Mouse (Mus musculus) midbrain, embryonic 11.5 days (tissue): Measurements from ENCODE around the gene Pfas. TPM values are rescaled to one million over a fixed set of nuclear protein-coding genes. Genes with fewer than 3 reads are reported as not detected.
"Not testable (repeated sequence)": the region's sequence is repeated elsewhere in the genome, so short reads cannot be mapped to it uniquely, and the experiment has no call there.

Experiments used
- ATAC-seq: fragments of 200-750 bp; cut with Nextera tagmentation; 2 replicates; pipeline ENCODE4 v1.8.0; 2017; ENCODE audit warnings: moderate TSS enrichment, moderate library complexity; ENCODE audit not compliant: low FRiP score
- DNase-seq: peaks from one replicate; pipeline ENCODE4 v3.0.0; 2015; ENCODE audit warnings: low spot score; ENCODE audit errors: missing footprints
- H3K27ac ChIP-seq: fragments of 300-500 bp; sonication (generic); 2 replicates; pipeline ENCODE4 v1.5.1; 2014; ENCODE audit warnings: low read depth, low read length
- H3K27me3 ChIP-seq: fragments of 300-500 bp; sonication (generic); 2 replicates; pipeline ENCODE4 v1.6.1; 2014; ENCODE audit warnings: mild to moderate bottlenecking, low read length, moderate library complexity, mixed read lengths; ENCODE audit not compliant: control insufficient read depth, insufficient read depth
- H3K36me3 ChIP-seq: fragments of 300-500 bp; sonication (generic); 2 replicates; pipeline ENCODE4 v1.6.1; 2014; ENCODE audit warnings: mild to moderate bottlenecking, low read length, moderate library complexity, mixed read lengths; ENCODE audit not compliant: control insufficient read depth, insufficient read depth
- H3K4me1 ChIP-seq: fragments of 300-500 bp; sonication (generic); 2 replicates; pipeline ENCODE4 v1.6.1; 2014; ENCODE audit warnings: low read length; ENCODE audit not compliant: control insufficient read depth, insufficient read depth
- H3K4me2 ChIP-seq: fragments of 300-500 bp; sonication (generic); 2 replicates; pipeline ENCODE4 v1.6.1; 2014; ENCODE audit warnings: mild to moderate bottlenecking, moderate library complexity
- H3K4me3 ChIP-seq: fragments of 300-500 bp; sonication (generic); 2 replicates; pipeline ENCODE4 v1.5.1; 2014; ENCODE audit warnings: low read depth, low read length
- H3K9ac ChIP-seq: fragments of 300-500 bp; sonication (generic); 2 replicates; pipeline ENCODE4 v1.6.1; 2014; ENCODE audit warnings: low read length
- H3K9me3 ChIP-seq: fragments of 300-500 bp; sonication (generic); 2 replicates; pipeline ENCODE4 v1.6.1; 2016; ENCODE audit warnings: low read length; ENCODE audit not compliant: control insufficient read depth
- WGBS: fragments of 180-500 bp; shearing (Covaris S2); extraction: QIAGEN DNeasy Blood & Tissue Kit; methylation state at CpG from one replicate; pipeline ENCODE4 v1.1.7; 2014; 5-methylcytosine and 5-hydroxymethylcytosine counted together
- polyA plus RNA-seq: library from polyadenylated mRNA; unstranded; fragments of >200 nt; fragmentation: Nextera tagmentation; extraction: Ambion mirVana; gene quantifications from 2 replicates; pipeline ENCODE4 v1.2.1, GENCODE M21; 2014

Gene Pfas
- polyA plus RNA-seq, 1 experiment from 2014 or later = 33.0 TPM

- no peak for ATAC-seq
- no peaks in the 10 kb centered on the region for H3K27me3 ChIP-seq
- no peak overlapping the region for H3K9ac ChIP-seq
- DNase-seq = no peak
- H3K4me2 ChIP-seq = no peak overlapping the region
- no peak overlapping the region for H3K27ac ChIP-seq
- 68% methylated on average over 2 of the region's 2 CpGs for WGBS
- H3K4me1 ChIP-seq = no peaks in the 10 kb centered on the region
- peaks cover 38% of the 10 kb centered on the region for H3K36me3 ChIP-seq
- no peaks in the 10 kb centered on the region for H3K9me3 ChIP-seq
- H3K4me3 ChIP-seq = no peak overlapping the region
Measured at GRCm38 (mm10) chr11:69028805-69029204, 20.5 kb upstream of the Pfas start.

- peaks cover 52% of the 10 kb centered on the region for H3K36me3 ChIP-seq
- ATAC-seq = no peak
- 90% methylated on average over 3 of the region's 3 CpGs for WGBS
Measured at GRCm38 (mm10) chr11:69026562-69026961, 18.3 kb upstream of the Pfas start.

GRCm38 (mm10) chr11:69020691-69021090 lies 12.4 kb upstream of the Pfas start:
- Histone ChIP-seq H3K9ac (no peak overlapping the region), H3K4me3 (no peak overlapping the region), H3K4me2 (no peak overlapping the region), H3K9me3 (no peaks in the 10 kb centered on the region), H3K36me3 (peaks cover 17% of the 10 kb centered on the region), H3K27me3 (no peaks in the 10 kb centered on the region), H3K27ac (no peak overlapping the region), H3K4me1 (peaks cover 7% of the 10 kb centered on the region)
- DNase-seq (no peak), ATAC-seq (no peak)

More at GRCm38 (mm10) chr11:69026562-69026961, 18.3 kb upstream of the Pfas start:
- H3K27ac ChIP-seq = no peak overlapping the region
- no peak overlapping the region for H3K9ac ChIP-seq
- H3K9me3 ChIP-seq = no peaks in the 10 kb centered on the region
- no peak for DNase-seq
- H3K4me2 ChIP-seq = no peak overlapping the region
- no peak overlapping the region for H3K4me3 ChIP-seq
- no peaks in the 10 kb centered on the region for H3K4me1 ChIP-seq
- H3K27me3 ChIP-seq = no peaks in the 10 kb centered on the region

DNA sequence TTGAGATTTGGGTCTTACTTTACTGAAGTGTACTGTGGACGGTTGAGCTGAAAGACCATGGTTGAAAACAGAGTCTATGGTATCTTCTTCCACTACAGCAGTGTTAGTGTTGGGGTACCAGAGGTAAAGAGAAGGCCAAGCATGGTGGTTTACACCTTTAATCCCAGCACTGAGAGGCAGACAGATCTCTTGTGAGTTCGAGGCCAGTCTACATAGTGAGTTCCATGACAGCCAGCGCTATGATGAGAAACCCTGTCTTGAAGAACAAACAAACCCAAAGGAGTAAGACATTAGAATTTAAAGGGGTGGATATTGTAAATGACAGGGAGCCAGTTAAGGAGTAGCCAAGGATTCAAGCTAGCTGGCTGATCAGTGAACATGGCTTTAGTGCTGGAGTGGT lies 8.5 kb upstream of the Pfas start:
- DNase-seq (peak; percentile 86), ATAC-seq (no peak)
- Histone ChIP-seq H3K9ac (peak overlapping the region; percentile 93), H3K4me1 (peaks cover 7% of the 10 kb centered on the region), H3K4me2 (peak overlapping the region; percentile 88), H3K27me3 (no peaks in the 10 kb centered on the region), H3K36me3 (peaks cover under 1% of the 10 kb centered on the region), H3K9me3 (no peaks in the 10 kb centered on the region), H3K27ac (no peak overlapping the region), H3K4me3 (peak overlapping the region; percentile 59)
- WGBS = 72% methylated on average over 3 of the region's 3 CpGs

DNA sequence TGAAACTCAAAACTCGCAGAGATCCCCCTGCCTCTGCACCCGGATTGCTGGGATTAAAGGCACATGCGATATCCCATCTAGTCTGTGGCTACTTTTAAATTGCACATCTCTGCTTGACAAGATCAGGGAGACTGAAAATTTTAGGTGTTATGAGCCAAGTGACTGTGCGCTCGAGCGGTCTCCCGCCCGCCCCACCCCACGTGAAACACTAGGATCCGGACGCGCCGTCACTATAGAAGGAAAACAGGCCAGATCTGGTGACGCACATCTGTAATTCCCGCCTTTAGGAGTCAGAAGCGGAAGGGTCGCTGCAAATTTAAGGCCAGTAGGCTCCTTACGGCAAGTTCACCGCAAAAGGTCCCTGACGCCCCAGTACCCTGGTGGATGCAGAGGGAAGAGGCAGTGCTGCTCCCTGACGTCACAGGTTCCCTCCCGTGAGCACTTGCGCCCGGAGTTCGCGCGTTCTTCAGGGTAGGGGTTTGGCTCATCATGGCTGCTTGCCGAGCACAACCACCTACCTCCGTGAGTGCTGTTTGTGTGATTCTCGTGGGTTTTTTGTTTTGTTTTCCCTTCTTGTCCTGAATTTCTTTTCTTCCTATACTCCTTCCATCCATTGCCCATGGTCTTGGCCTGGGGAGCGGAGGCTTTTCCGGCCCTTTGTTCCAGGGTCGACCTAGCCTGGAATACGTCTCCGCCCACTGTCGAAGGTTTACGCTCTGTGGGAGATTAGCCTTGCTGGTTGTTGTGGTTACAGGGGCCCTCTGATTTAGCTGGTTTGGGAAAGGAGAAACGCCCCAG lies 7.6 kb upstream of the Pfas start, which contains the start of gene Ctc1:
Gene Ctc1 (plus strand): TSS at position 268 of the 798 bp plus-strand sequence.
- H3K27ac ChIP-seq = peak within 1 kb of the TSS; percentile 69
- no peaks in the 10 kb centered on the region for H3K27me3 ChIP-seq
- H3K4me3 ChIP-seq = peak within 1 kb of the TSS; percentile 59
- 5% methylated on average over 38 of the region's 38 CpGs for WGBS
- H3K36me3 ChIP-seq = no peaks in the 10 kb centered on the region
- H3K9ac ChIP-seq = peak within 1 kb of the TSS; percentile 93
- peak within 1 kb of the TSS; percentile 88 for H3K4me2 ChIP-seq
- peak; percentile 96 for ATAC-seq
- peak; percentile 98 for DNase-seq
- no peaks in the 10 kb centered on the region for H3K9me3 ChIP-seq
- H3K4me1 ChIP-seq = peaks cover 9% of the 10 kb centered on the region

DNA sequence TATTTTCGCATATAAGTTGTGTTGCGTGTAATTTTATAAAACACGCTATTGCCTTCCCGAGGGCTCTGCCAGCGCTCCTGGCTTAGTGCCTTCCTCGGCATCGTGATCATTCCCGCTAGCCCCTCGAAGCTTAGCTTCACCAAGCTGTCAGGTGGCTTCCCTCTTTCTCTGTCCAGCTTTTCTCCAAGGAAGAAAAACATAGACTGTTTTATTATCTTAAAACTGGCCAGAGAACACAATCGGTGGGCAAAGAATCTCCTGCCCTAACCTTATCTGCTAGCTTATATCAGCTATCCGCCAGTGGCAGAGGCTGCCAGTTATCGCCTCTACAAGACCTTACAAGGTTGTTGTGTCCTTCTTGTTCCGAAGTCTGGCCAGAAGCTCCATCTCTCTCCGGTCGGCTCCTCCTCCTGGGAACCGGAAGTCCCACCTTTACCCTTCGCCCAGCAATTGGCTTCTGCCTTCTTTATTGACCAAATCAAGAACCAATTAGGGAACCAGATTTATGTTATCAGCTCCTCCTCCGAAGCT lies 3.9 kb upstream of the Pfas start:
- WGBS = 1% methylated on average over 18 of the region's 18 CpGs
- peak overlapping the region; percentile 88 for H3K4me2 ChIP-seq
- DNase-seq = peak; percentile 96
- H3K27ac ChIP-seq = peak overlapping the region; percentile 74
- no peaks in the 10 kb centered on the region for H3K9me3 ChIP-seq
- ATAC-seq = peak; percentile 20
- peak overlapping the region; percentile 49 for H3K4me3 ChIP-seq
- H3K36me3 ChIP-seq = no peaks in the 10 kb centered on the region
- peaks cover 8% of the 10 kb centered on the region for H3K4me1 ChIP-seq
- no peaks in the 10 kb centered on the region for H3K27me3 ChIP-seq
- peak overlapping the region; percentile 71 for H3K9ac ChIP-seq

DNA sequence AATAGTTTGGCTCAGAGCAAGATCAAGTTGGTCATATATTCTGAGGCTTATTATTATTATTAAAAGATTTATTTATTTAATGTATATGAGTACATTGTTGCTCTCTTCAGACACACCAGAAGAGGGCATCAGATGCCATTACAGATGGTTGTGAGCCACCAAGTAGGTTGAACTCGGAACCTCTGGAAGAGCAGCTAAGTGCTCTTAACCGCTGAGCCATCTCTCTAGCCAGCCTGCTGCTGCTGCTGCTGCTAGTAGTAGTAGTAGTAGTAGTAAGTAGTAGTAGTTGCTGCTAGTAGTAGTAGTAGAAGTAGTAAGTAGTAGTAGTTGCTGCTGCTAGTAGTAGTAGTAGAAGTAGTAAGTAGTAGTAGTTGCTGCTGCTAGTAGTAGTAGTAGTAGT lies 3.2 kb upstream of the Pfas start:
- not testable (repeated sequence) for H3K9ac ChIP-seq, H3K36me3 ChIP-seq, ATAC-seq, H3K4me1 ChIP-seq, DNase-seq, H3K9me3 ChIP-seq, H3K27ac ChIP-seq, H3K27me3 ChIP-seq
- WGBS = 70% methylated on average over 2 of the region's 2 CpGs
- Histone ChIP-seq H3K4me3 (peak overlapping the region; percentile 49), H3K4me2 (peak overlapping the region; percentile 88)

- 89% methylated on average over 15 of the region's 15 CpGs for WGBS
- no peak overlapping the region for H3K27ac ChIP-seq
- H3K9ac ChIP-seq = no peak overlapping the region
- H3K36me3 ChIP-seq = no peaks in the 10 kb centered on the region
- H3K4me1 ChIP-seq = peaks cover 2% of the 10 kb centered on the region; the same call in 1 of the 2 replicates
- no peak overlapping the region for H3K4me2 ChIP-seq
- H3K27me3 ChIP-seq = no peaks in the 10 kb centered on the region
- H3K9me3 ChIP-seq = no peaks in the 10 kb centered on the region
- DNase-seq (no peak), ATAC-seq (no peak)
- H3K4me3 ChIP-seq = no peak overlapping the region
Measured at GRCm38 (mm10) chr11:69010400-69011323, 2.4 kb upstream of the Pfas start.
